Mouse (Mus musculus) cortical plate, adult 2 months (tissue): Measurements from ENCODE around the gene B3galt4.

Source experiments
- CTCF ChIP-seq: fragments of 200-500 bp; IDR thresholded peaks from 2 replicates; pipeline ENCODE4 v1.5.1; 2011; ENCODE audit warnings: mild to moderate bottlenecking, control low read depth, low read length; ENCODE audit not compliant: insufficient read depth; ENCODE audit errors: extremely low read depth
- POLR2A ChIP-seq: fragments of 200-500 bp; IDR thresholded peaks from 2 replicates; pipeline ENCODE4 v1.6.1; 2011; ENCODE audit warnings: mild to moderate bottlenecking, low read length, control low read depth; ENCODE audit not compliant: insufficient read depth; ENCODE audit errors: extremely low read depth

GRCm38 (mm10) chr17:33941381-33941780 is 9.9 kb downstream of the B3galt4 start:
- TF ChIP-seq POLR2A (no peak), CTCF (no peak)
